ENCODE assay signal across 8 mouse cellular contexts in the genomic region with DNA sequence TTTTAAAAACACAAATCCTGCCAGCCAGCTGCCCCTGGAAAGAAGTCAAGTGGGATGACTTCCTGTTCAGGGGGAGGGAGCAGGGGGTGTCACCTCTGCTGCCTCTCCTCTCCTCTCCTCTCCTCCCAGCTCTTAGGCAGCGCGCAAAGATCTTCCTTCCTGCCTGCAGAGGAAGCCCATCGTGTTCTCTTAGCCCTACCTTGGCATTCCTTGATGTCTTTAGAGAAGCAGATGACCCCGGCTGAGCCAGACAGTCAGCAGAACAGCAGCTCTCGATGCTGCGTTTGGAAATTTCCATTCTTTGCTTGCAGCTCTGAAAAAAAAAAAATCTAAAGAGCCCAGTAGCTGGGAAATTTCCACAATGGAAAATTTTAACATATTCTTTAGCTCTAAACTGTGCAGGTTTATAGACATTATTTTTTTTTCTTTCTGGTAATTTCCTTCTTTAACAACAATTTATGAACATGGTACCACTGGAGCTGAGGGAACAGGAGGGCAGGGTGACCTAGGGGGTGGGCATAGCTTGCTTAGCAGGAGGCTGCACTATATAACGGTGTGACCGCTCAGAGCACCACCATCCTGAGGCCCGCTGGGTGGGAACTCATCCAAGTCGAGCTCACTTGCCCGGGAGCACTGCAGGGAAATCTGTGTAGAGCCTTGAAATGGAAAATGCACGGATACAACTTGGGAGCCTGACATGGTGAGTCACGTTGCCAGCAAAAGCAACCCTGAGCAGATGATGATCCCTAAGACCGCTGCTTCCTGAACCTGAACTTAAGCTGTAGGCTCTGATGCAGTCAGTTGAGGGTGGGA.
DNase-seq lines count a peak whose midpoint lies in the region; ATAC-seq and TF ChIP-seq lines count a peak whose summit lies in the region.

No protein-coding gene starts in this region.

- ATAC-seq in hindbrain, postnatal 0 days, result no peak
- ATAC-seq in hindbrain, embryonic 13.5 days (ENCODE audit: low FRiP score), result no peak
- ATAC-seq in CD4-positive, CD25-positive, alpha-beta regulatory T cell, adult 4 months, result peak; percentile 27
- ATAC-seq in heart, embryonic 15.5 days (replicated peaks; ENCODE audit: insufficient number of reproducible peaks, insufficient read depth, low FRiP score, low read depth), result peak; percentile 66

- H3K9ac ChIP-seq in hindbrain, postnatal 0 days (replicated peaks; ENCODE audit: low read length), result no peak overlapping the region
- no peak overlapping the region for H3K9ac ChIP-seq in hindbrain, embryonic 13.5 days
- no peak overlapping the region for H3K9ac ChIP-seq in heart, embryonic 15.5 days

- 0 out of 2 replicates have a peak overlapping the region, but pooled peaks have one; percentile 16 for H3K4me2 ChIP-seq in hindbrain, postnatal 0 days (ENCODE audit: low read depth, low read length)
- H3K4me2 ChIP-seq in hindbrain, embryonic 13.5 days, result no peak overlapping the region
- H3K4me2 ChIP-seq in heart, embryonic 15.5 days, result peak overlapping the region; percentile 12; the same call in 1 of the 2 replicates

- peak; percentile 34 for DNase-seq in hindbrain, postnatal 0 days (ENCODE audit: low spot score)
- peak; percentile 91 for DNase-seq in cerebellum, adult 9-10 months
- peak; percentile 8 for DNase-seq in lung, postnatal 14 days
- DNase-seq in spleen, postnatal 14 days (ENCODE audit: low spot score in 2 of 2), result no peak
- no peak for DNase-seq in urinary bladder, postnatal 36 days (ENCODE audit: low spot score in 2 of 2)

- H3K9me3 ChIP-seq in hindbrain, postnatal 0 days (ENCODE audit: low read length), result no peaks in the 10 kb centered on the region
- no peaks in the 10 kb centered on the region for H3K9me3 ChIP-seq in hindbrain, embryonic 13.5 days
- no peaks in the 10 kb centered on the region for H3K9me3 ChIP-seq in heart, embryonic 15.5 days (replicated peaks)

- H3K4me1 ChIP-seq in hindbrain, postnatal 0 days (ENCODE audit: insufficient read depth, low read length), result peaks cover 7% of the 10 kb centered on the region; the same call in 1 of the 2 replicates
- H3K4me1 ChIP-seq in hindbrain, embryonic 13.5 days (replicated peaks), result peaks cover 14% of the 10 kb centered on the region
- H3K4me1 ChIP-seq in heart, embryonic 15.5 days (replicated peaks), result peaks cover 13% of the 10 kb centered on the region

- H3K4me3 ChIP-seq in hindbrain, postnatal 0 days (ENCODE audit: low read length), result no peak overlapping the region
- H3K4me3 ChIP-seq in hindbrain, embryonic 13.5 days, result no peak overlapping the region
- no peak overlapping the region for H3K4me3 ChIP-seq in heart, embryonic 15.5 days

- H3K36me3 ChIP-seq in hindbrain, postnatal 0 days (ENCODE audit: insufficient read depth, low read length), result no peaks in the 10 kb centered on the region
- H3K36me3 ChIP-seq in hindbrain, embryonic 13.5 days, result no peaks in the 10 kb centered on the region
- H3K36me3 ChIP-seq in heart, embryonic 15.5 days, result no peaks in the 10 kb centered on the region

- peak overlapping the region; percentile 36; the same call in 1 of the 2 replicates for H3K27ac ChIP-seq in hindbrain, postnatal 0 days
- no peak overlapping the region for H3K27ac ChIP-seq in hindbrain, embryonic 13.5 days
- peak overlapping the region; percentile 61 for H3K27ac ChIP-seq in heart, embryonic 15.5 days

- WGBS in hindbrain, postnatal 0 days, result 31% methylated on average over 14 of the region's 14 CpGs
- 54% methylated on average over 14 of the region's 14 CpGs for WGBS in hindbrain, embryonic 13.5 days
- 28% methylated on average over 14 of the region's 14 CpGs for WGBS in heart, embryonic 15.5 days

- no peaks in the 10 kb centered on the region for H3K27me3 ChIP-seq in hindbrain, postnatal 0 days (ENCODE audit: insufficient read depth, low read length)
- no peaks in the 10 kb centered on the region for H3K27me3 ChIP-seq in hindbrain, embryonic 13.5 days
- no peaks in the 10 kb centered on the region; the same call in none of the 2 replicates for H3K27me3 ChIP-seq in heart, embryonic 15.5 days

- TF ChIP-seq CTCF in hindbrain, postnatal 0 days (IDR thresholded peaks at IDR 0.05; ENCODE audit: low read depth), result no peak

Comparison
In these comparisons a context has a peak if more than half of its experiments do, and no peak if none do; other contexts are left out.
1. ATAC-seq: peak in CD4-positive, CD25-positive, alpha-beta regulatory T cell, adult 4 months (single experiment) and heart, embryonic 15.5 days (single experiment); none in hindbrain, postnatal 0 days (single experiment) and hindbrain, embryonic 13.5 days (single experiment).
2. DNase-seq: peak in hindbrain, postnatal 0 days (single experiment), cerebellum, adult 9-10 months (single experiment) and lung, postnatal 14 days (single experiment); none in spleen, postnatal 14 days (0 of 2) and urinary bladder, postnatal 36 days (0 of 2).